Mouse (Mus musculus) stomach, embryonic 14.5 days (tissue): ENCODE measurements around the gene Dync1i1. TPM values are rescaled to one million over a fixed set of nuclear protein-coding genes. Genes with fewer than 3 reads are reported as not detected.
"Not testable (repeated sequence)": the region's sequence is repeated elsewhere in the genome, so short reads cannot be mapped to it uniquely, and the experiment has no call there.

ENCODE experiments used
- ATAC-seq: fragments of 200-750 bp; cut with Nextera tagmentation; 2 replicates; pipeline ENCODE4 v1.8.0; 2017; ENCODE audit warnings: low read depth, moderate TSS enrichment; ENCODE audit not compliant: insufficient number of reproducible peaks, insufficient read depth, low FRiP score
- H3K27ac ChIP-seq: fragments of 300-500 bp; sonication (generic); 2 replicates; pipeline ENCODE4 v1.5.1; 2014; ENCODE audit warnings: mild to moderate bottlenecking, low read length, moderate library complexity, mixed read lengths
- H3K27me3 ChIP-seq: fragments of 300-500 bp; sonication (generic); 2 replicates; pipeline ENCODE4 v1.6.1; 2014; ENCODE audit warnings: low read length, control low read depth, mixed read lengths; ENCODE audit not compliant: control insufficient read depth, insufficient read depth
- H3K36me3 ChIP-seq: fragments of 300-500 bp; sonication (generic); 2 replicates; pipeline ENCODE4 v1.6.1; 2014; ENCODE audit warnings: mild to moderate bottlenecking, control low read depth, low read length, moderate library complexity, mixed read lengths; ENCODE audit not compliant: control insufficient read depth, insufficient read depth
- H3K4me1 ChIP-seq: fragments of 300-500 bp; sonication (generic); 2 replicates; pipeline ENCODE4 v1.6.1; 2014; ENCODE audit warnings: low read length, control low read depth, mixed read lengths; ENCODE audit not compliant: control insufficient read depth, insufficient read depth
- H3K4me2 ChIP-seq: fragments of 300-500 bp; sonication (generic); replicated peaks from 2 replicates; pipeline ENCODE4 v1.6.1; 2014; ENCODE audit warnings: low read depth, low read length, control low read depth
- H3K4me3 ChIP-seq: fragments of 300-500 bp; sonication (generic); 2 replicates; pipeline ENCODE4 v1.5.1; 2014; ENCODE audit warnings: low read depth, low read length, control low read depth
- H3K9ac ChIP-seq: fragments of 300-500 bp; sonication (generic); replicated peaks from 2 replicates; pipeline ENCODE4 v1.6.1; 2014; ENCODE audit warnings: low read depth, mild to moderate bottlenecking, control low read depth, low read length, moderate library complexity, mixed read lengths
- H3K9me3 ChIP-seq: fragments of 300-500 bp; sonication (generic); 2 replicates; pipeline ENCODE4 v1.6.1; 2016; ENCODE audit warnings: low read depth, low read length, control low read depth; ENCODE audit not compliant: control insufficient read depth
- WGBS: fragments of 180-500 bp; shearing (Covaris S2); extraction: QIAGEN DNeasy Blood & Tissue Kit; methylation state at CpG from one replicate; pipeline ENCODE4 v1.1.7; 2014; 5-methylcytosine and 5-hydroxymethylcytosine counted together
- polyA plus RNA-seq: library from polyadenylated mRNA; unstranded; fragments of >200 nt; fragmentation: Nextera tagmentation; extraction: Ambion mirVana; gene quantifications from 2 replicates; pipeline ENCODE4 v1.2.1, GENCODE M21; 2014

Dync1i1 gene
- polyA plus RNA-seq, 1 experiment from 2014 or later: 1.2 TPM

- not testable (repeated sequence) for H3K4me2 ChIP-seq, H3K9ac ChIP-seq, H3K4me3 ChIP-seq, H3K27ac ChIP-seq, H3K9me3 ChIP-seq, H3K27me3 ChIP-seq, ATAC-seq, H3K36me3 ChIP-seq, H3K4me1 ChIP-seq
Measured at GRCm38 (mm10) chr6:5720716-5721115, 4.7 kb upstream of the Dync1i1 start.

GRCm38 (mm10) chr6:5723986-5724385 lies 1.5 kb upstream of the Dync1i1 start:
- Histone ChIP-seq H3K36me3 (no peaks in the 10 kb centered on the region), H3K9me3 (no peaks in the 10 kb centered on the region), H3K9ac (no peak overlapping the region), H3K4me1 (0 out of 2 replicates have a peak, but pooled peaks cover 4% of the 10 kb centered on the region), H3K27me3 (0 out of 2 replicates have a peak, but pooled peaks cover 2% of the 10 kb centered on the region), H3K4me3 (no peak overlapping the region), H3K27ac (no peak overlapping the region), H3K4me2 (no peak overlapping the region)
- WGBS: 78% methylated on average over 1 of the region's 1 CpGs
- no peak for ATAC-seq

GRCm38 (mm10) chr6:5726237-5726670 lies 815 bp downstream of the Dync1i1 start:
- peak overlapping the region; percentile 41 for H3K4me3 ChIP-seq
- ATAC-seq: no peak; the same call in 1 of the 2 replicates
- no peak overlapping the region for H3K9ac ChIP-seq
- 0 out of 2 replicates have a peak, but pooled peaks cover 4% of the 10 kb centered on the region for H3K4me1 ChIP-seq
- no peaks in the 10 kb centered on the region for H3K9me3 ChIP-seq
- H3K27me3 ChIP-seq: 0 out of 2 replicates have a peak, but pooled peaks cover 2% of the 10 kb centered on the region
- WGBS: 9% methylated on average over 10 of the region's 10 CpGs
- H3K4me2 ChIP-seq: peak overlapping the region; percentile 82
- H3K27ac ChIP-seq: no peak overlapping the region
- H3K36me3 ChIP-seq: no peaks in the 10 kb centered on the region

GRCm38 (mm10) chr6:5733217-5733616 lies 7.8 kb downstream of the Dync1i1 start:
- H3K36me3 ChIP-seq: no peaks in the 10 kb centered on the region
- WGBS: 85% methylated on average over 3 of the region's 3 CpGs
- H3K27me3 ChIP-seq: no peaks in the 10 kb centered on the region
- no peak overlapping the region for H3K4me3 ChIP-seq
- no peak overlapping the region for H3K27ac ChIP-seq
- H3K9me3 ChIP-seq: no peaks in the 10 kb centered on the region
- H3K9ac ChIP-seq: no peak overlapping the region
- no peak overlapping the region for H3K4me2 ChIP-seq
- no peaks in the 10 kb centered on the region for H3K4me1 ChIP-seq
- ATAC-seq: no peak

GRCm38 (mm10) chr6:5734398-5734797 lies 9.0 kb downstream of the Dync1i1 start:
- no peak for ATAC-seq
- Histone ChIP-seq H3K36me3 (no peaks in the 10 kb centered on the region), H3K27me3 (no peaks in the 10 kb centered on the region), H3K27ac (no peak overlapping the region), H3K9me3 (no peaks in the 10 kb centered on the region), H3K4me2 (no peak overlapping the region), H3K4me1 (no peaks in the 10 kb centered on the region), H3K9ac (no peak overlapping the region), H3K4me3 (no peak overlapping the region)

- no peaks in the 10 kb centered on the region for H3K4me1 ChIP-seq
- H3K4me3 ChIP-seq: no peak overlapping the region
- no peaks in the 10 kb centered on the region for H3K36me3 ChIP-seq
- no peak overlapping the region for H3K9ac ChIP-seq
- 85% methylated on average over 1 of the region's 1 CpGs for WGBS
- no peak for ATAC-seq
- no peak overlapping the region for H3K27ac ChIP-seq
- H3K4me2 ChIP-seq: no peak overlapping the region
- no peaks in the 10 kb centered on the region for H3K9me3 ChIP-seq
- H3K27me3 ChIP-seq: no peaks in the 10 kb centered on the region
Measured at GRCm38 (mm10) chr6:5734862-5735261, 9.4 kb downstream of the Dync1i1 start.

- 81% methylated on average over 7 of the region's 7 CpGs for WGBS
- Histone ChIP-seq H3K27ac (no peak overlapping the region), H3K36me3 (no peaks in the 10 kb centered on the region)
Measured at GRCm38 (mm10) chr6:5739711-5740110, 14.3 kb downstream of the Dync1i1 start.

GRCm38 (mm10) chr6:5741395-5742032 lies 16.1 kb downstream of the Dync1i1 start:
- Histone ChIP-seq H3K9me3 (no peaks in the 10 kb centered on the region), H3K4me1 (no peaks in the 10 kb centered on the region), H3K4me2 (no peak overlapping the region), H3K4me3 (no peak overlapping the region), H3K27me3 (no peaks in the 10 kb centered on the region), H3K27ac (no peak overlapping the region), H3K36me3 (no peaks in the 10 kb centered on the region), H3K9ac (no peak overlapping the region)
- 87% methylated on average over 6 of the region's 6 CpGs for WGBS
- ATAC-seq: no peak

More at GRCm38 (mm10) chr6:5739711-5740110, 14.3 kb downstream of the Dync1i1 start:
- Histone ChIP-seq H3K4me2 (no peak overlapping the region), H3K4me1 (no peaks in the 10 kb centered on the region), H3K9me3 (no peaks in the 10 kb centered on the region), H3K4me3 (no peak overlapping the region), H3K9ac (no peak overlapping the region), H3K27me3 (no peaks in the 10 kb centered on the region)
- ATAC-seq: no peak
